Mouse (Mus musculus) 3T3-L1 (cell line): ENCODE measurements around the gene Slit3.

Experiments used
- DNase-seq: peaks from one replicate; pipeline ENCODE4 v3.0.0-alpha.2; 2015; ENCODE audit warnings: low read depth, low spot score

Gene Slit3

DNA sequence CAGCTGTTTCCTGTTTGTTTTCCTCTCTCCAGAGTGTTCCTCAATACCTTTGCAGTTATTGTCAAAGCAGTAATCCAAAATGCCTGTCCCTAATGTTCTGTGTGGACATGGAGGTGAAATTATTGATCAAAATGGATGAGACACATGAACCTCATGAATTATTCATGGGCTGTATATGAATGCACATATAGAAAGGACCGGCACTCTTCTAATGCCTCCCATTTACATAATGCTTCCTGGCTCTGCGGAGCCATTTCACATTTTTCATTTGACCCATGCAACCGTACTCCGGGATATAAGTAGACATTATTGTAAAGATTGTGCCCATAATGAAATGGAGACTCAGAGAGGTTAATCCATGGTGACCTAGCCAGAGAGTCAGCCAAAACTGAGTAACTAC is 333.8 kb downstream of the Slit3 start:
- DNase-seq = no peak

DNA sequence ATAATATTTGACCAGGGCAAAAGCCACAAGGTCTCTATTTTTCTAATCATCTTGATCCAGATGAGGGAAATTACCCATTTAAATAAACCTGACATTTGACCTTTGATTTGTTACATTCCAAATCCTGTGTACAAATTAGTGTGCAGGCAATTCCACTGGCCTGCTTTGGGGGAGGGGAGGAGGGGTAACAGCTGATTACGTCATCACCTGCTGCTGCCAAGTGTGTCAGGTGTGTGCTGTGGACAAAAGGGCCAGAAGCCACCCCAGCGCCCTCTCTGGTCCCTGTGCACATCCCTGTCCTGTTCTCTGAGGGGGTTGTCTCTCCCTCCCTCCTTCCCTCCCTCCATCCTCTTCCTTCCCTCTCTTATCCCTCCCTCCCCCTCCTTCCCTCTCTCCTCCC is 337.0 kb downstream of the Slit3 start:
- no peak for DNase-seq

DNA sequence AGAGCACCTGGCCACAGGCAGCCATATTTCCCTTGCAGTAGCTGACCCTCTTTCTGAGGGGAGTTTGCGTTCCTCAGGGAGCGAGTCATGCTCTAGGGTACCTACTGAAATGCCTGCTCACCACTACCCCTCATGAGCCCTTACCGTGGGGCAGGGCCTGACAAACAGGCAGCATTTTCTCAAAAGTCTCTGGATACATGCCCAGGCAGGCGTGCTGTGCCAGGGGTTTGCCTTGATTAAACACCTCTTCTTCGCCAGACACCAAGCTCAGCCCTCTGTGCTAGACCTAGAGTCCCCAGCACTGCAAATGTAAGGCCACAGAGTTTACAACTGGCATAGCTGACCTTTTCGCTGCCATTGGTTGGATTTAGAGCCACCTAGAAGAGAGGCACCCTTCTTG is 345.7 kb downstream of the Slit3 start:
- no peak for DNase-seq

DNA sequence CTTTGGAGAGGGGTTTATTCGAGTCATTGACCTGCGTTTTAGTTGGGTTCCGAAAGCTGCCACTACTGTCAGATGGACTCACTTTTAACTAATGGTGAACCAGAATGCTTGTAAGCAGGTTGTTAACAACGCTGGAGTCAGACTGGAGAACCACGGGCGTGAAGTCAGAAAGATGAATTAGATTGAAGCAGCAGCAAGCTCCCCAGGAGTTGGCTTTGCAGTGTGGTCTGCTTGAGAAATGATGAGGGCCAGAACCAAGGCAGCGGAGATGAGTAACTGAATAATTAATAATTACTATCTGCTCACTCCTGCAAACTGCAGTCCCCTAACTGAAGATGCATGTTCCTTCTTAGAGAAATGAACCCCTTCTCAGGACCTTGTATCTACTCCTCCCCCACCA is 347.8 kb downstream of the Slit3 start:
- DNase-seq = no peak

DNA sequence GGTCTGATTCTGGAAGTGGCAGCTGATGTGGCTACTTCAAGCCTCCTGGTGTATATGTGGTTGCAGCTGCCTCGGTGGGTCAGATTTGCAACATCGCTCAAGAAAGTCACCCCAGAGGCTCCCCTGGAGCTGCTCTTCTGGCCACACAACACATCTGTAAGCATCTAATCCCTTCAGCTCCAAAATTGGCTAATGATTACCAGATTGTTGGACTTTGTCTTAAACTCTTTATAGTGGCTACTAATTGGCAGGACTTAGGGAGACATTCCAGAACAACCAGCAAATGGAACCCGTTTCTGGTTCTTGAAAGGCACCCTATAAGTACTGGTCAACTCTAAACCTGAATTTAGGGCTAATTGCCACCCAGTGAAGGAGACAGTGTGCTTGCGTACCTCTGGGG is 348.9 kb downstream of the Slit3 start:
- DNase-seq = no peak

DNA sequence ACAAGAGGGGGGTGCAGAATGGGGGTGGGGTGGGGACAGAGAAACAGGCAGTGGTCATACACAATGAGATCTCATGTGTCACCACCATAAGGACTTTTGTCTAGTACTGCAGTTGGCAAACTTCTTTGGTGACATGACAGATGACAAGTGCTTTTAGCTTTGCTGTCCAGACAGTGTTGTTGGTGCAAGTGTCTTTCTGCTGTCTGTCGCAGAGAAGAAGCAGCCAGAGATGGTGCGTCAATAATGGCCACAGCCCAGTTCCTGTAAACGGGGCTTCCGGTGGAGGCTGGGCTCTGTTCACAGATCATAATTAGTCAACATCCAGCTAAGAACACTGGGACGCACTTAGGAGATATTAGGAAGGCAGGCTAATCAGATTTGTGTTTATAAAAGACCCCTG is 349.8 kb downstream of the Slit3 start:
- DNase-seq = no peak

DNA sequence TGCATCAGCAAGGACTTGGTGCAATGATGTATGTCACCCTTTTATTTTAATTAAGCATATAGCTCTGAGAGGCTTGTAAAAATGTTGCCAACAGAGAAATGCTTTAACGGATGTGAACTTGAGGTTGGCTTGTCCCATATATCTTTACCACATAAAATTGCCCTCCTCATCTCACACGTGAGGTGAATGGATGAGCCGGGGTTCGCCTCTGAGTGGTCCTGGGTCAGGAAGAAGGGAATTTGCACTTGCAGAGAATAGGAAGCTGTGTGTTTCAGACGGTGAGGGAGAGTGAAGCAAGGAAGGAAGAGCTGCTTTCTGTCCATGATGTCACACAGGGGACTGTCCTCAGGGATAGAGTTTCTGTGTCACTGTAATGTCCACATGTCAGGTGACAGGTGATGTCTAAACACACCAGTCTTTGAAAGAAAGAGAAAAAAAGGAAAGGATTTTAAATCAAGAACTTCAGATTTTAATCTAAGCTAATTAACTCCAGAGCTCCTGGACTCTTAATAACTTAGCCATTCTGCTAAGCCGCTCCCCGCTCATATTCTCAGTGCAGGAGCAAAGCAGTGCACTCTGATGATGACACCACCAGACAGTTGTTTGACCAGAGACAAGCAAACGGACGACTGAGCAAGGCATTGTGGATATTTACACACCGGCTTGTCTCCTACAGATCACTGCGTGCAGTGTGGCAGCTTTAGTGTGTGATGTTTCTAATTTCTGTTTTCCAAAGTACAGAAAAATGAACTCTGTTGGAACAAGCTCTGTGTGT is 352.0 kb downstream of the Slit3 start:
- no peak for DNase-seq

DNA sequence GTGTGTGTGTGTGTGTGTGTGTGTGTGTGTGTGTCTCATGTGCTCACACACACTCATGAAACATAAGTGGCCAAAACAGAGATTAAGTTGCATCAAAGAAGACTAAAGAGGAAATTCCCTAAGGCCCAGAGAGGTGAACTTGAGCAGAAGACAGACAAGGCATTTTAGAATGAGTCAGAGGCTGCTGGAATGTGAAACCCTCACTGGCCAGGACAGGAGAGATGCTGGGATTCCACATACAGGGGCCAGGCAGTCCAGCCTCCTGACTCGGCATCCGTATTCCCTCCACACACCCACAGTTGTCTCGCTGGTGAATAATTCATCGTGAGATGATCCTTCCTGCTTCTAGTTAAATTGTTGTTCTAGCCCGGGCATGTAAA is 352.6 kb downstream of the Slit3 start:
- peak; percentile 82 for DNase-seq

DNA sequence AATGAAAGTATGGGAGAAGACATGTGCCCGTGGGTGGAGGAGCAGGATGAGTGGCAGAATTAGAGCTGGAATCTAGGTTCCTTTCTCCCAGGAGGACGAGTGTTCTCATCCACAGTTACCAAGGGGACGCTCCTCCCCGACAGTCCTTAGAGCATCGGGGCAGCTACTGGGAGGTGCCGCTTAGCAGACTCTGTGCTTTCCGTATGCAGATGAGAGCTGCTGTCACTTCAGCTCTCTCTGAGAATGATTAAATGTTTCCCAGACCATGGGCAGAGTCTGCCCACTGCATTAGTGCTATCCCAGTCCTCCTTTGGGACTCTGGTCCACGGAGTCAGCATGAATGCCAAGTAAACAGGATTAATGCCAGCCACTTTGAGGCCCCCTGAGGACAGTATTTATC is 359.1 kb downstream of the Slit3 start:
- DNase-seq = no peak

DNA sequence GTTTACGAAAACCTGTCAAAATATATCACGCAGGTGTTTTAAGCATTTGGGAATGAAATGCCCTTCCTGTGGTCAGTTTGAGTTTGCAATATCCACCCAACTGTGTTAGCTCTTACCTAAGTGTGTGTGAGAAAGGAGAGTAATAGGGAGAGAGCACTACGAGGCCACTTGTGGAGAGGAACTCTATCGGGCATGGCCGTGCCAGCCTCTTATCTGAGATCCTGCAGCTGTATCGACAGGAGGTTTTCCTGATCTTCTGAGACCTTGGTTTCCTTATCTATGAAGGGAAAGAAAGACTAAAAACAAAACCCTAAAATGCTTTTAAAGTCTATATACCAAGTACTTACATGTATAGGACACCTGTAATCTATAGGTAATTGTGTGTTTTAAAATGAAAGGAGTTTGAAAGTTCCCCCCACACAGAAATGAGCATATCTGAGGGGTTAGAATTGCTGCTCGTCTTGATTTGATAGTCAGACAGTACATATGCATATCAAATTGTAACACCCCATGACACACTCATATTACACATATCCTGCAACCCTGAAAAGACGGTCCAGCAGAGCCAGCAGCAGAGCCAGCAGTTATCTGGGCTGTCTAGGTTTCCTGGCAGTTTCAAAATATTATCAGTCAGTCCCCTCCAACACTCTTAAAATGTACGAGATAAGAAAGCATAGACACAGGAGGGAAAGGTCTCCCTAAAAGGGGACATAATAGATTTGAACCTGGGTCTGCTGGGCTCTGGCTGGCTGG is 360.8 kb downstream of the Slit3 start:
- no peak for DNase-seq

DNA sequence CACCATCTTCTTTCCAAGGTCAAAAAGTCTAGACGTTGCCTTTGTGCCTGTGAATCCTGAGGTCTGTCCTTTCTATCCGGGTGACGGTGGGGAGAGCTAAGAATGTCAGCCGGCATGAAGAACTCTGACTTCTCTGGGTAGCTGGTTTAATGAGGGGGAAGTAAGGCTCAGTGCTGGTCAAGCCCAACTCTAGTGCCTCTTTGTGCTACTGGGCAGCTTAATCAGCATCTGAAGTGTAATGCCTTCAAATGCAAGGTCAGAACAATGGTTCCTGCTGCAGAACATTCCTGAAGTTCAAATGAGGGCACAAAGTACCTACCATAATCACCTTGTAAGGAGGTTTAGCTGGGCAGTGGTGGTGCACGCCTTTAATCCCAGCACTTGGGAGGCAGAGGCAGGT is 366.9 kb downstream of the Slit3 start:
- DNase-seq = no peak

DNA sequence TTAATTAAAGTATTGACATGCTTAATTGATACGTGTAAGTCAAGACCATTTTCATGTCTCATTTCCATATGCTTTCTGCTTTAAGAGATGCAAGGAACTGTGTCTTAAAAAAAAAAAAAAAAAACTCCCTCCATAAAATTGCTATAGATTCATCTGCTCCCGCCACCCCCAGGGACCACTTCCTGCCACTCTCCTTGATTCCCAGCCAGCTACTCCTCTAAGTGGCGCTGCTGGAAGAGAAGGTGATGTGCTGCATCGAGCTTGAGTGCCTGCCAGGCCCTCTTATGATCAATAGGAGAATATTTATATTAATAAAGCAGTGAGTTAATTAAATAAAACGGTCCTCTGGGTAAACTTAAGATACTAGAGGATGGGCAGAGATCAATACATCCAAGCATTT is 370.7 kb downstream of the Slit3 start:
- DNase-seq = no peak

DNA sequence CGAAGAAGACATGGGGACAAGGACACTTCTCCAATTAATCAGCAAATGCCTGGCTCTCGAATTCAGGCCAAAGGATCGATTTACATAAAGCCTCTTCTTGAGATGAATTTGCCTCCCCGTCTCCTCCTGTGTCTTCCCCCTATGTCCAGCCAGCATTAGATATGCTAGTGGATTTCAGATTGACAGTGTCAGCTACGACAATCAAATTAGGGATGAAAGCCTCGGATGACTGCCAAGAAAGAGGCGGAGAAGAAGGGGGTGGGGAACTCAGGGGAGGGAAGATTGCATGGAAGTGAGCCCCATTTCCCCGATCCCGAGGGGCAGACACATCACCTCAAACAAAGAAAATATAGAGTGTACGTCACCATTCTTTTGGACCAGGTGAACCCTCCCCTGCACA is 375.9 kb downstream of the Slit3 start:
- DNase-seq = no peak

DNA sequence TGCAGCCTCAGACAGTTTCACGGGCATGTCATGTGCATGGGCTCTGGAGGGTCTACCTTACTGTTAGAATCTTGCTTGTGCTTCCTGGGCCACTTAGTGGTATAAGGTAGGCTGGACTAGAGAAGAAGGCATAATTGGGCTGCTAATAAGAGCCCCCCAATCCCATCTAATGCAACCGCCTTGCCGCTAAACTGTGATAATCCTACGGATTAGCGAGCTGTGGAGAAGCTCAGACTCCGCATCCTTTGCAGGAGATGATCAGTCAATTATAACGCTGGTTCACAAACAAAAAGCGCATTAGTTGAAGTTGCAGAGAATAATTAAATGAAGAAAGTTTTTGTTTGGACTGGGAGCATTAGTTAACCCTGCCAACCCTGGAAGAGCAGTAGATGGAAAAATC is 376.9 kb downstream of the Slit3 start:
- no peak for DNase-seq

DNA sequence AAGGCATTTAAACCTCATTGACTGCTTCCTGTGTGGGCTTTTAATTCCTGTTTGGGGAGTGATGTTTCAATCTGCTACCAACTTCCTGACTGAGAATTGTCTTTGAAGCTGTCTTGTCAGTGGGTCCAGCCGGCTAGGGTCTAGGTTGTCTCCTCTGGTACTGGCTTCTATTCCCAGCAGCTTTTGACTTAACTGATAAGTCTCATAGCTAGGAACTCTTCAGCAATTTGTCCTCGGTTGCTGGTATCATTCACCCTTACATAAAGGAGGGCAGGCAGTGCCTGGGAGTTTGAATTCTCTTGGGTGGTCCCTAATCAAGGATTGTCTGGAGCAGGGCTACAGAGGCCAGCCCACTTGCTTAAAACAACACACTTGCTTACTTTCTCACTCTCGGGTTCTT is 381.1 kb downstream of the Slit3 start:
- no peak for DNase-seq

DNA sequence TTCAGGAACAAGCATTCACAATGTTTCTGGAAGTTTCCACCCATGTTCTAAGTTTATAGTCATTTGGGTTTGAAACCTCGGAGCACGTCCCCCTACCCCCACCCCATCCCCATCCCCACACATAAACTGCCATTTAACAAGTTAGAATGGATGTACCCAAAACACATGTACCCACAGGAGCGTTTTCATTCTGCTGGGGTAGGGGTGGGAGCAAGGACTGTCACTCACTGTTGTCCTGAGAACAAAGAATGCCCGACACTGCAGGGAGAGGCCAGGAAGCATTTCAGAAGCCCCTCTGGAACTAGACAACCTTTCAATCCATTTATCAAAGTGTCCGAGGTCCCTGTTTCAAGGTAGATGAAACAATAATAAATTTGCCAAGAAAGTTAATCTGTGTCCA is 383.0 kb downstream of the Slit3 start:
- DNase-seq = no peak

DNA sequence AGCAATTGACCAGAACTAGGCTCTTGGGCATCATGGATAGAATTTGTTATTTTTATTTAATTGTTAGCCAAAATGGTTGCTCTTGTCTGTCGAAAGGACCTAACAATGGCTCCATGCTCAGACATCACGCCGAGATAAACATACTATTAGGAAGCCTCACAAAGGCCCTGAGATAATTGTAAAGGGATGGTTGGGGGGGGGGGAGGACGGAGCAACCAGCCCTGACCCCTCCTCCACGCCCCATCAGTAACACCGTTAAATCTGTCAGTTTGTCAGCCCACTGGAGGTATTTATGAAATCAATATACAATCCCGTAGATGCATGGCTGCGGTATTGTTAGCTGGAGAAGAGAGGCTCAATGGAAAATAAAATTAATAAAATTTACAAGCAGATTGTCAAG is 383.9 kb downstream of the Slit3 start:
- DNase-seq = no peak

DNA sequence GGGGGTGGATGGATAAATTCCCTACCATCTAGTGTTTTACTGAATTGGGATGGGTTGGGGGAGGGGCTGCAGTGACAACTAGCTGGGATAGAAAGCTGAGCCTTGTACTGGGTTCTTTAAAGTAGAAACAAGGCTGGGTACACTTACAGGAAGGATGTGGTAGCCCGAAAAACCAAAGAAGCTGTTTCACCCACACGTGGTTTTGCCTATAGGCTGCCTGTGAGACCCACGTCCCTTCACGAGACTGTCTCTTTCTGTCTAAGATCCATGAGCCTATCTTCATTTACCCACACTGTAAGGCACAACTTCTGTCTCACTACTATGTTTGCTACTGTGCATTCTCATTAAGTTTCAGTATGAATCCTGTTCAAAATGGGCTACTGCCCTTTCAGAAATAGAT is 384.3 kb downstream of the Slit3 start:
- no peak for DNase-seq

DNA sequence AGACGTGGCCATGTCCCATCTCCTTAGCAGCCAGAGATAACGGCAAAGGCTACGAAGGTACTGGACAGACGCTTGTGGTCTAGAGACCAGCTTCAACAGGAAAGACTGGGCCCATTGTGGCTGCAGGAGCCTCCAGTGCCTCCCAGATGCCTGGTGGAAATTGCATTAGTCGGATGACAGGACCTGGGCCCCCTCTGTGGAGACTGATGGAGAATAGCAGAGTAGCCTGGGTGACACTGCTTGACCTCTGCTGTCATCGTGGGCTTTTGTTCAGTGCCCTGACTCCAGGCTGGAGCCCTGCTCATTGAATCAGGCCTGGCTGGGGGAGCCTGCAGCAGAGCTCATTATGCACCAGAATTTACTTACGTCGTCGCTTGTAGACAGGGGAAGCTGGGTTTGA is 384.8 kb downstream of the Slit3 start:
- DNase-seq = no peak

DNA sequence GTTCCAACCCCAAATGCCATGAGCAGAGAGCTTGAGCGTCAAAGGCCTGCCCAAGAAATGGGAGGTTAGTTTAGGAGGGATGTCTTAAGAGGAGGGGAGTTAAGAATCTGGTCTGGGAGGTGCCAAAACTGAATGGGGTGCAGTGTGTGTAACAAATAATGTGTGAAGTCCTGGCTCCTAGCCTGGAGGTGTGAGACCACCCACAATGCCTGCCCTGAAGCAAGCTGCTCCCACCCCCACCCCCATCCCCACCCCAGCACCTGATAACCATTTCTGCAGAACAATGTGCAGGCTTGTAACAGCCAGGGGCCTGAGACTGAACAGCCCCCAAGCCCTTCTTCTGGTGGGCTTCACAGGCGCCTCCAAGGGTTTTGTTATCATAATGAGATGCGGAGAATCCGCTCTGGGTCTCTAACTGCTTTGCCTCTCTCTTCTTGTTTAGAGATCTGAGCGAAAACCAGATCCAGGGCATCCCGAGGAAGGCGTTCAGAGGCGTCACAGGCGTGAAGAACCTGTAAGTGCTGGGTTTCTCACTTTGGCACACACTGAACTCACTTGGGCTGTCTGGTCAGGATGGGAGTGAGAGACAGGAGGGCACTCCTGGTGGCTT is 386.9 kb downstream of the Slit3 start:
- no peak for DNase-seq

DNA sequence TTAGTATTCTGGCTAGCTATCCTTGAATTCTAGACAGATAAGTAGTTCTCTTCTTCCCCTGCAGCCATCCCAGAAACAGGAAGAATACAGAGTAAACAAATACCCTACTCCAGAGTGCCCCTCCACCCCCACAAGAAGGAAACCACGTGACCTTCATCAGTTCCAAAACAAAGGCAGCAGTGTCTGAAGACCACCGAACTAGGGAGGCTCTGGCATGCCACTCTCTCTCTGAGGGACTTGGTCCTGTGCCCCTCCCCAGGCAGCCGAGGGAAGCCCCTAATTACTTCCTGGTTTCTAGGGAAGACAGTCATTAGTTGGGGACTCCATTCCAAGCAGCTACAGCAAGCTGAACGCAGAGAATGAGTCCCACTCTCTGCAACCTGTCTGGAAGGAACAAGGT is 391.7 kb downstream of the Slit3 start:
- DNase-seq = no peak

DNA sequence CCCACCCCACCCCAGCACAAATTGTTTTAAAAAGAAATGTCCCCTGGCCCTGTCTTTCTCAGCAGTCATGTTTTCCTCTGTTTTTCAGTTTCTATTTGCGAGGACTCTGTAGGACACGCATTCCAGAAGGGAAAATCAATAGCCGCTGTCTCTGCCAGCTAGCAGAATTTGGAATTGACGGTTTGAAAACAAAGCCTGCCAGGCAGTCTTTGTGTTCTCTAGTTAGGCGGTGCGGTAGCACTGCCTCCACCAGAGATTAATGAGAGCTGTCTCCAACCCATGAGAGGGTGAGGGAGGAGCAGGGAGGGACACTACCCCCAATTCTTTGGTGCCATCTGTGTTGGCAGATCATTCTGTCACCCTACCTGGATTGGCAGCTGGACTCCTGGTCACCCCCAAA is 392.3 kb downstream of the Slit3 start:
- DNase-seq = no peak

DNA sequence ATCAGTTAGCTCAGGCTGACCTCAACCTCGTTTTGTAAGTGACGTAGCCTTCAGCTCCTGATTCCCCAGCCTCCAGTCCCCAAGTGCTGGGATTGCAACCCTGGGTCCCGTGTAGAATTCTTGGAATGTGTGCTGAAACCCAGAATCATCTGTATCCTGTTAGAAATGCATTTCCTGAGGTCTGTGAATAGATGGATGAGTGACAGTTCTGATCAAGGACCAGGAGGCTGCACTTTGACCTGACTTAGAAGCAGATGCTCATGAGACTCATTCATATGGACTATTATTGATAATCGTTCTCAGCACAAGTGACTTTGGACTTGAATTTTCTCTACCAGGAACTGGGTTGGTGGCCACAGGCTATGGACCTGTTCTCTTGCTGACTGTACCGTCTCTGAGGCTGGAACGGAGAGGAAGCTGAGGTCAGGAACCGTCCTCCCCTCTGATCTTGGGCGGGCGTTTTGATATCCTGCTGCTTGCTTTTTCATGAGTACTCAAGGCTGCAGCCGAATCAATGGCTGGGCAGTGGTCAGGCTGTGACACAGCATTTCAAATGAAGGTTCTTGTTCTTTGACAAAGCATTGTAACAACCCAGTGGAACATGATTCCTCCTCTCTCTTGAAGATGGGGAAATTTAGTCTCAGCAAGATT is 401.9 kb downstream of the Slit3 start:
- DNase-seq = no peak
